Mouse (Mus musculus) embryonic fibroblast, embryonic 13.5 days (primary cell): ENCODE results near the gene Rimbp3.

Experiments used
- CTCF ChIP-seq: IDR thresholded peaks from 2 replicates; pipeline ENCODE4 v1.5.1; 2011; ENCODE audit warnings: mild to moderate bottlenecking, control low read depth, low read length, moderate library complexity, borderline replicate concordance; ENCODE audit not compliant: insufficient read depth
- POLR2A ChIP-seq: IDR thresholded peaks from 2 replicates; pipeline ENCODE4 v1.6.1; 2011; ENCODE audit warnings: low read depth, mild to moderate bottlenecking, control low read depth, low read length, moderate library complexity

- no peak for TF ChIP-seq CTCF
- TF ChIP-seq POLR2A, result no peak
Observed at GRCm38 (mm10) chr16:17167179-17167578, 41.2 kb upstream of the Rimbp3 start.
